Mouse (Mus musculus) erythroblast, embryonic 14.5 days (primary cell): Measurements from ENCODE around the gene Plekhh2. TPM values are rescaled to one million over a fixed set of nuclear protein-coding genes. Genes with fewer than 3 reads are reported as not detected.

Experiments used
- H3K27me3 ChIP-seq: 2 replicates; pipeline ENCODE4 v1.6.1; 2012; ENCODE audit warnings: inconsistent platforms; ENCODE audit not compliant: control insufficient read depth
- H3K36me3 ChIP-seq: 2 replicates; pipeline ENCODE4 v1.6.1; 2012; ENCODE audit warnings: mild to moderate bottlenecking, inconsistent platforms; ENCODE audit not compliant: control insufficient read depth
- H3K4me1 ChIP-seq: 2 replicates; pipeline ENCODE4 v1.6.1; 2012; ENCODE audit warnings: inconsistent platforms; ENCODE audit not compliant: control insufficient read depth
- H3K4me3 ChIP-seq: replicated peaks from 2 replicates; pipeline ENCODE3; 2012; ENCODE audit warnings: moderate library complexity, mild to moderate bottlenecking, inconsistent platforms
- H3K9me3 ChIP-seq: 2 replicates; pipeline ENCODE4 v1.6.1; 2012; ENCODE audit warnings: low read length, inconsistent platforms, mixed read lengths; ENCODE audit not compliant: control insufficient read depth
- GATA1 ChIP-seq: IDR thresholded peaks from 2 replicates; pipeline ENCODE4 v1.6.1; 2012; ENCODE audit warnings: low read length, inconsistent platforms, mixed read lengths
- TAL1 ChIP-seq: IDR thresholded peaks from 3 replicates; pipeline ENCODE4 v1.6.1; 2012; ENCODE audit warnings: low read length, inconsistent platforms, mixed read lengths
- polyA plus RNA-seq: library from polyadenylated mRNA; stranded (reverse); fragments of >175 nt; gene quantifications from 2 replicates; pipeline ENCODE4 v1.2.3, GENCODE M21; 2012

The Plekhh2 gene
- not detected in 2 replicates for polyA plus RNA-seq

DNA sequence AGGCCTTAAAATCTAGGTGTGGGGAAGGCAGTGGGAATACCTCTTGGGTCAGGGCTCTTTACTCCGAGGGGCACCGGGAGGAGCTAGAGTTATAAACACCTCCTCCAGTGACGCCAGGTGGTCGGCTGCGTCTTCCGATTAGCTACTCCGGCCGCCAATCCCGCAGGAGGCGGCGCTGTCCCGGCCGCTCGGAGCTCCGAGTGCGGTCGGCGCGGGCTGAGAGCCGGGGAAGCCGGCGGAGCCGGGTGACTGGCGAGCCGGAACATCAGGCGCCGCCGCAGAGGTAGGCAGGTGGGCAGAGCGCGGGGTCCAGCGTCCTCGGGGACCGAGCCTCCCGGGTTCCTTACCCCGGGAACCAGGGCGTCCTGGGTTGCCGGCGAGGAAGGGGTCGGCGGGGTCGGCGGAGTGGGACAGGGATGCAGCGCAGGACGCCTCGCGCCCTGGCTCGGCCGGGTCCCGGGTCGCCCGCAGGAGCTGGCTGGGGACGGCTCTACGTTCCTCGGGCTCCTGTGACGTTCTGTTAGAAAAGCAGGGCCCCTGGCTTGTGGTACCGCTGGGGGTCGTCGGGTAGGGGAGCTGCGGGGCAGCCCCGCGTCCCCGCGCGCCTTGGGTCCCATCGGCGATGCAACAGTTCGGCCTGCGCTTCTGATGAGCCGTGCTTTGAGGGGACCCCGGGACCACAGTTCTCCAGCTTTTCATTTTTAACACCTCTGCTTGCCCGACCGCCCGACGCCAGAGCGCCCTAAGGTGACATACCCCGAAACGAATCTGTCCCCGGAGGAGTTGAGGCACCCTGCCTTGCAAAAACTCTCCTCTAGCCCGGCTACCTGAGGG lies at the start of gene Plekhh2:
Plekhh2 (plus strand) TSS at position 214 of the 834 bp plus-strand sequence.
- H3K9me3 ChIP-seq = no peaks in the 10 kb centered on the region; the same call in 1 of the 2 replicates
- H3K36me3 ChIP-seq = no peaks in the 10 kb centered on the region
- H3K4me1 ChIP-seq = no peaks in the 10 kb centered on the region
- H3K27me3 ChIP-seq = peaks cover 40% of the 10 kb centered on the region
- peak within 1 kb of the TSS; percentile 43 for H3K4me3 ChIP-seq
- no peak for TF ChIP-seq GATA1
- no peak for TF ChIP-seq TAL1

- Histone ChIP-seq H3K36me3 (peaks cover 10% of the 10 kb centered on the region), H3K4me3 (peak within 1 kb of the TSS; percentile 84), H3K9me3 (peaks cover 3% of the 10 kb centered on the region; the same call in 1 of the 2 replicates), H3K27me3 (no peaks in the 10 kb centered on the region), H3K4me1 (peaks cover 22% of the 10 kb centered on the region)
- TF ChIP-seq GATA1 (no peak), TAL1 (no peak)
Observed at GRCm38 (mm10) chr17:84465753-84466608, 45.7 kb upstream of the Plekhh2 start, which contains the start of gene Thada. Gene Thada, minus strand, starts transcription at chr17:84466205.

GRCm38 (mm10) chr17:84474312-84474711 lies 37.4 kb upstream of the Plekhh2 start:
- TF ChIP-seq TAL1 (no peak), GATA1 (no peak)

GRCm38 (mm10) chr17:84477176-84477575 lies 34.5 kb upstream of the Plekhh2 start:
- H3K36me3 ChIP-seq = no peaks in the 10 kb centered on the region
- H3K9me3 ChIP-seq = no peaks in the 10 kb centered on the region
- H3K4me1 ChIP-seq = no peaks in the 10 kb centered on the region
- no peaks in the 10 kb centered on the region for H3K27me3 ChIP-seq
- no peak overlapping the region for H3K4me3 ChIP-seq
- no peak for TF ChIP-seq TAL1
- TF ChIP-seq GATA1 = no peak

More at GRCm38 (mm10) chr17:84474312-84474711, 37.4 kb upstream of the Plekhh2 start:
- Histone ChIP-seq H3K4me1 (no peaks in the 10 kb centered on the region), H3K9me3 (no peaks in the 10 kb centered on the region), H3K36me3 (no peaks in the 10 kb centered on the region), H3K4me3 (no peak overlapping the region), H3K27me3 (no peaks in the 10 kb centered on the region)

- Histone ChIP-seq H3K36me3 (no peaks in the 10 kb centered on the region), H3K9me3 (no peaks in the 10 kb centered on the region), H3K4me1 (no peaks in the 10 kb centered on the region), H3K27me3 (no peaks in the 10 kb centered on the region), H3K4me3 (no peak overlapping the region)
- TF ChIP-seq GATA1 (no peak), TAL1 (no peak)
Observed at GRCm38 (mm10) chr17:84478276-84478675, 33.4 kb upstream of the Plekhh2 start.

DNA sequence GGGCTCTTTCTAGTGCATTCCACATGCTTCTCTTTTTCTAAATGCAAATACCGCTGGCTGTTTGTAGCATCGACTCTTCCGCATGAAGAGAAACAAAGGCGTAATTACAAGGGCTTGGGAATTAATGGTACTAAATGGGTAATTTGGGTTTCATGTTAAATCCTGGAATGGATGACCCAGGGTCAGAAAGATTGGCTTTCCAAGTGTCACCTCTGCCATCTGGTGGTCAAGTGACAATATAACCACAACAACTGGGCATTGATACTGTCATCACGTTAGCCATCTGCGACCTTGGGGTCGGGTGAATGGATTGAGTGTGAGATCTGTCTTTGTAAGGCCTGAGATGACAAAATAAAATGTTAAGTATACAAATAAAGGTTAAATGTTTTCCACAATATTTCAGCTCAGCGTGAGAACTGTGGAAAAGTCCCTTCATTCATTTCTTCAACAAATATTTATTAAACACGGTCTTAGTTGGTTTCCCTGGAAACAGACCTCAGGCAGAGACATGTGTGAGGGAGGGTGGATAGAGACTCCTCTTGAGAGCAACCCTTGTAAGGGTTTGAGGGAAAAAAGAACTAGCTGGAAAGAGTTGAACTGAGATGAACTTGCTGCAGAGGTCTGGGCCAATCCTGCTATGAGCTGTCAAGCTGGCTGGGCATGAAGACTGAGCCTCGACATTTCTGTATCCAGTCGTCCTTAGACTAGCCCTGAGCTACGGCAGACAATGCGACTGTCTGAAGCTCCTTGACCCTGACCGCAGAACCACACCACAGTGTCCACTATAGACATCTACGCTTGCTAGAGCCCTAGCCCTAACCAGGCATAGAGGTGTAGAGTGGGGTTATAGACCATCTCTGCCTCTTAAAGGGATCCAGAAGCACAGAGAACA lies 31.0 kb upstream of the Plekhh2 start:
- H3K4me3 ChIP-seq = no peak overlapping the region
- no peaks in the 10 kb centered on the region for H3K27me3 ChIP-seq
- H3K4me1 ChIP-seq = no peaks in the 10 kb centered on the region
- TF ChIP-seq TAL1 = no peak
- TF ChIP-seq GATA1 = no peak
- no peaks in the 10 kb centered on the region for H3K9me3 ChIP-seq
- no peaks in the 10 kb centered on the region for H3K36me3 ChIP-seq

GRCm38 (mm10) chr17:84482831-84483230 lies 28.9 kb upstream of the Plekhh2 start:
- TF ChIP-seq GATA1 (no peak), TAL1 (no peak)
- H3K4me1 ChIP-seq = no peaks in the 10 kb centered on the region

DNA sequence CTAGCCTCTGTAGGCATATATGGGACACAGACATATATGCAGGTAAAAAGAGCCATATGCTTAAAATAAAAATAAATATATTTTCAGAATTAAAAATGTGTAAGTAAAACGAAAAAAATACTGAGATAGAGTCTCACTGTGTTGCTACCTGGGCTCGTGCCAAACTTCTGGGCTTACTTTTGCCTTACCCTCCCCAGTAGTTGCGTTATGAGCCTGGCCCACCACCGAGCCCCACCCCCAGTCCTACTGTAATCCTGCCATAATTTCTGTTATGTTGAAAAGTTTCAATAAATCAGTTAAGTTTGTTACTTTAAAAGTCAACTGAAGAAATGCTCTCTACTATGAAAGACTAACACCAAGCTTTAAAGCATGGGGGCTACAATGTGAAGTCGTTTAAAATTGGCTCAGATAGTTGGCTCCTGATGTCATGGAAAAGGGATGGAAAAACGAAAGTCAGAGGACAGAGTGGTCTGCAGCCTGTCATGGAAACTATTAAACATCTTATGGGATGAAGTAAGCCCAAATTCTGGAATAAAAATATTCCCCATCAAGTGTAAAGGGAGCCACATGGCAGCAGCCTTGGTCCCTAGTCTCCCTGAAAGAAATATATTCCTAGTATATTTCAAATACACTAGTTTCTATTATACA lies 27.9 kb upstream of the Plekhh2 start:
- TF ChIP-seq GATA1 = no peak
- TF ChIP-seq TAL1 = no peak
- no peaks in the 10 kb centered on the region for H3K27me3 ChIP-seq
- H3K4me1 ChIP-seq = no peaks in the 10 kb centered on the region
- no peaks in the 10 kb centered on the region for H3K36me3 ChIP-seq
- no peaks in the 10 kb centered on the region for H3K9me3 ChIP-seq
- no peak overlapping the region for H3K4me3 ChIP-seq

More at GRCm38 (mm10) chr17:84482831-84483230, 28.9 kb upstream of the Plekhh2 start:
- Histone ChIP-seq H3K36me3 (no peaks in the 10 kb centered on the region), H3K27me3 (no peaks in the 10 kb centered on the region), H3K9me3 (no peaks in the 10 kb centered on the region), H3K4me3 (no peak overlapping the region)
